Comparison of ENCODE assay signal across 39 mouse cellular contexts in the genomic region with DNA sequence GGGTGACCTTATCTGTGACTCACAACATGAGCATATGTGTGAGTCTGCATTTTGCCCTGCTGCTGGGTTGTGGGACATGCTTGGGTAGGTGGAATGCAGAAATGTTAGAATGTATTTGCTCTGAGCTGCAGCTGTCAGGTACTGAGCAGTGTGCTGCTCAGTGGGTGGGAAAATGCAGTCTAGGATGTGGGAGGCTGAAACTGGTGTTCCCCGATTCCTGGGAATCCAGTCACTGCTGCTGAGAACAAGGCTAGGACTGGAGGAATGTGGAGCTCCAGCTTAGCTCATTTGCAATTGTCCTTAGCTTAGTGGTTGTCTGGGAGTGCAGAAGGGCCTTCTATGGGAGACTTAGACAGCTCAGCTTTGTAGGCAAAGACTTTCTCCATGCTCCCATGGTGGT. TPM values are rescaled to one million over a fixed set of nuclear protein-coding genes. Genes with fewer than 3 reads are reported as not detected.
"Had no signal": no experiment of that assay in that cellular context is flagged by ENCODE, and none has a peak within 500 bp of the region (broad histone marks: within the 10 kb centered on the region; RNA-seq: fewer than 3 reads in every experiment).

No protein-coding gene starts in this region.

- H3K27me3 ChIP-seq: heart, embryonic 12.5 days; hindbrain, embryonic 12.5 days; hindbrain, embryonic 15.5 days; kidney, embryonic 15.5 days; limb, embryonic 13.5 days; limb, embryonic 15.5 days; liver, embryonic 12.5 days had no signal

- H3K4me3 ChIP-seq: gastrocnemius, adult 2 months; heart, embryonic 10.5 days; heart, embryonic 12.5 days; hindbrain, embryonic 10.5 days; hindbrain, embryonic 12.5 days; hindbrain, embryonic 15.5 days; kidney, embryonic 15.5 days; left cerebral cortex, adult 2 months; limb, embryonic 13.5 days; limb, embryonic 15.5 days; liver, embryonic 12.5 days had no signal

- H3K27ac ChIP-seq: gastrocnemius, adult 2 months; heart, embryonic 10.5 days; hindbrain, embryonic 10.5 days; hindbrain, embryonic 12.5 days; hindbrain, embryonic 15.5 days; hindbrain, postnatal 0 days; kidney, embryonic 15.5 days; kidney, postnatal 0 days; left cerebral cortex, adult 2 months; limb, embryonic 13.5 days; limb, embryonic 15.5 days; liver, embryonic 12.5 days; liver, embryonic 14.5 days had no signal

- H3K9me3 ChIP-seq: hindbrain, embryonic 15.5 days; liver, embryonic 12.5 days had no signal

- H3K36me3 ChIP-seq: heart, embryonic 10.5 days; heart, embryonic 12.5 days; hindbrain, embryonic 10.5 days; hindbrain, embryonic 12.5 days; hindbrain, embryonic 15.5 days; kidney, embryonic 15.5 days; limb, embryonic 13.5 days; limb, embryonic 15.5 days; liver, embryonic 12.5 days had no signal

- H3K4me1 ChIP-seq: heart, embryonic 10.5 days; heart, embryonic 12.5 days; hindbrain, embryonic 10.5 days; hindbrain, embryonic 12.5 days; hindbrain, embryonic 15.5 days; kidney, embryonic 15.5 days; limb, embryonic 13.5 days; limb, embryonic 15.5 days; liver, embryonic 12.5 days had no signal

- DNase-seq: gastrocnemius, adult 2 months; gastrocnemius, postnatal 10 days; gastrocnemius, postnatal 25 days; heart, adult 18-20 months; heart, postnatal 10 days; heart, postnatal 4 days; kidney, adult 11 months; kidney, adult 2 months; kidney, adult 9 months; kidney, postnatal 14 days; kidney, postnatal 36 days; left cerebral cortex, postnatal 4 days had no signal

- ATAC-seq: hindbrain, postnatal 0 days; intestine, embryonic 16.5 days; liver, embryonic 12.5 days had no signal

- H3K9ac ChIP-seq: heart, embryonic 12.5 days; hindbrain, embryonic 12.5 days; hindbrain, embryonic 15.5 days; kidney, embryonic 15.5 days; limb, embryonic 13.5 days; limb, embryonic 15.5 days; liver, embryonic 12.5 days; liver, embryonic 14.5 days had no signal

- H3K4me2 ChIP-seq: heart, embryonic 12.5 days; hindbrain, embryonic 12.5 days; hindbrain, embryonic 15.5 days; kidney, embryonic 15.5 days; limb, embryonic 13.5 days; limb, embryonic 15.5 days; liver, embryonic 12.5 days had no signal

RNA-seq across cellular contexts. Expression of a gene that starts 37.8 kb away (rescaled TPM):
- total RNA-seq: gastrocnemius, adult 2 months; gastrocnemius, postnatal 10 days; gastrocnemius, postnatal 25 days; granulocyte monocyte progenitor cell, adult 5-6 weeks; heart, adult 18-20 months; heart, adult 8-10 months; heart, postnatal 10 days; heart, postnatal 25 days; heart, postnatal 4 days; hindbrain, postnatal 0 days; layer of hippocampus, adult 8-10 months; layer of hippocampus, postnatal 36 days; left cerebral cortex, adult 2 months; left cerebral cortex, postnatal 10 days; left cerebral cortex, postnatal 25 days; left cerebral cortex, postnatal 4 days; liver, adult 2 months had no signal
- polyA plus RNA-seq: heart, embryonic 10.5 days; heart, embryonic 12.5 days; heart, embryonic 14.5 days; heart, embryonic 16.5 days; hindbrain, embryonic 10.5 days; hindbrain, embryonic 12.5 days; hindbrain, embryonic 15.5 days; hindbrain, postnatal 0 days; intestine, embryonic 14.5 days; intestine, embryonic 16.5 days; kidney, adult 2 months; kidney, embryonic 15.5 days; kidney, postnatal 0 days; large intestine, adult 2 months; limb, embryonic 11.5 days; limb, embryonic 13.5 days; liver, adult 2 months; liver, embryonic 12.5 days; liver, embryonic 14.5 days had no signal
